Mouse (Mus musculus) testis, adult 2 months (tissue): ENCODE results near the gene Cnksr1. TPM values are rescaled to one million over a fixed set of nuclear protein-coding genes. Genes with fewer than 3 reads are reported as not detected.
A peak's percentile ranks its signal among the peaks of the same experiment; 100 is the strongest.

Source experiments
- H3K27ac ChIP-seq: fragments of 200-500 bp; 2 replicates; pipeline ENCODE4 v1.5.1; 2012; ENCODE audit warnings: low read depth, low read length; ENCODE audit not compliant: control insufficient read depth, insufficient read depth
- H3K27me3 ChIP-seq: fragments of 200-500 bp; 2 replicates; pipeline ENCODE4 v1.6.1; 2012; ENCODE audit warnings: mild to moderate bottlenecking, low read length, moderate library complexity; ENCODE audit not compliant: control insufficient read depth, insufficient read depth
- H3K36me3 ChIP-seq: fragments of 200-500 bp; 2 replicates; pipeline ENCODE4 v1.6.1; 2012; ENCODE audit warnings: mild to moderate bottlenecking, low read length; ENCODE audit not compliant: control insufficient read depth, insufficient read depth
- H3K4me1 ChIP-seq: fragments of 200-500 bp; 2 replicates; pipeline ENCODE4 v1.6.1; 2012; ENCODE audit warnings: low read length; ENCODE audit not compliant: control insufficient read depth, insufficient read depth
- H3K4me3 ChIP-seq: fragments of 200-500 bp; 2 replicates; pipeline ENCODE4 v1.5.1; 2012; ENCODE audit warnings: low read depth, mild to moderate bottlenecking, low read length, moderate library complexity, mixed read lengths; ENCODE audit not compliant: control insufficient read depth
- CTCF ChIP-seq: fragments of 200-500 bp; IDR thresholded peaks from 2 replicates; pipeline ENCODE4 v1.5.1; 2012; ENCODE audit warnings: low read depth, mild to moderate bottlenecking, inconsistent platforms, low read length, moderate library complexity; ENCODE audit not compliant: control insufficient read depth, insufficient read depth, insufficient replicate concordance
- POLR2A ChIP-seq: fragments of 200-500 bp; IDR thresholded peaks from 2 replicates; pipeline ENCODE4 v1.6.1; 2012; ENCODE audit warnings: low read depth, mild to moderate bottlenecking, inconsistent platforms, low read length, moderate library complexity; ENCODE audit not compliant: control insufficient read depth
- polyA plus RNA-seq: library from polyadenylated mRNA; depleted of rRNA; stranded (reverse); fragments of >200 nt; gene quantifications from 2 replicates; pipeline ENCODE4 v1.2.3, GENCODE M21; 2012

The Cnksr1 gene
- polyA plus RNA-seq, 1 experiment, result 0.88 TPM

DNA sequence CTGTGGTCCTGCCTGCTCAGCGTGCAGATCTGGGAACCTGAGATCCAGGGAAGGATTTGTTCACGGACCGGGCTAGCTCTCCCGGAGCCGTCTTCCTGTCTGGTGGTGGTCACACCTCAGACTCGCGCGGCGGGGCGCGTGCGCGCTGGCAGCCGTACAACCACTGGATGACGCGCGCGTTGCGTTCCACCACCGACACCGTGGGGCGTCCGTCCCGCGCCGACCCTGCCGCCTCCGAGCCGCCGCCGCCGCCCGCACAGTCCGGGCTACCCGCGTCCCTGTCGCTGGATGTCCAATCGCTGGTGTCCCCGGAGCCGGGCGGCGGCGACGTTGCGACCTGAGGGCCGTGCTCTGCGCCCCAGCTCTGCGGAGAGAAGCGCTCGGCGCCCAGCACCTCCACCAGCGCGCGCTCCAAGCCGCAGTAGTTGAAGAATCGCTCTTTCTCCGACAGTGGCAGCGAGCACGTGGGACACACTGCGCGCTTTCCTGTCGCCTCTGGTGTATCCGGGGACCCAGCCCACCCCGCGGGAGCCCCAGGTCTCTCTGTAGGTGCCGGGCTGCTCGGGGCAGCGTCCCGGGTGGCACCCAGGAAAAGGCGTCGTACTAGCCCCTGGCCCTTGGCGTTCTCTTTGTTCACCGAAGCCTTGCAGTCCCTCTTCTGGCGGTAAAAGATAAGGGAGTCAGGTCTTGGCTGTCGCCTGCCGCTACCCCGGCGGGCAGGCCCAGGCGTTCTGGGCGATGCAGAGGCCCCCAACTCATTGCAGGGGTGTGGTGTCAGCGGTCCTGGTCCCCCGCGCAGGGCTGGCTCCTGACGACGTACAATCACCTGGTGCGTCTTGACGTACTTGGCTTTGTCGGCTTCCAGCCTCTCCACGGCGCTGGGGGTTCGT lies 13.3 kb upstream of the Cnksr1 start:
- Histone ChIP-seq H3K27ac (no peak overlapping the region), H3K27me3 (no peaks in the 10 kb centered on the region), H3K36me3 (no peaks in the 10 kb centered on the region), H3K4me1 (peaks cover 37% of the 10 kb centered on the region), H3K4me3 (peak overlapping the region; percentile 79)
- no peak for TF ChIP-seq CTCF
- no peak for TF ChIP-seq POLR2A

DNA sequence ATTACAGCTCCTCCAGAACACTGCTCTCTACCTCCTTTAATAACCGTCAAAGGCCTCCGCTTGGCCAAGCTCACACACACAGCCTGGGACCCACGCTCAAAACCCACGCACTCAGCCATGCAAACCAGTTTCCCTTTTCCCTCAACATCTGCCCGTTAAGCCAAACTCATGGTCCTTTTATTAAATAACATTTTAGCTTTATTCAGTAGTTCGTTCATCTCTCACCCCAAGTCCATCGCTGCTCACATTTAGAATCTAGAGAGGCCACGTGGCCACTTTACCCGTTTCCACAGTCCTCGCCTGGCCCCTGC lies 12.7 kb upstream of the Cnksr1 start:
- no peak for TF ChIP-seq CTCF
- TF ChIP-seq POLR2A, result no peak
- peaks cover 41% of the 10 kb centered on the region for H3K4me1 ChIP-seq
- peak overlapping the region; percentile 79 for H3K4me3 ChIP-seq
- no peaks in the 10 kb centered on the region for H3K36me3 ChIP-seq
- no peak overlapping the region for H3K27ac ChIP-seq
- H3K27me3 ChIP-seq, result no peaks in the 10 kb centered on the region

DNA sequence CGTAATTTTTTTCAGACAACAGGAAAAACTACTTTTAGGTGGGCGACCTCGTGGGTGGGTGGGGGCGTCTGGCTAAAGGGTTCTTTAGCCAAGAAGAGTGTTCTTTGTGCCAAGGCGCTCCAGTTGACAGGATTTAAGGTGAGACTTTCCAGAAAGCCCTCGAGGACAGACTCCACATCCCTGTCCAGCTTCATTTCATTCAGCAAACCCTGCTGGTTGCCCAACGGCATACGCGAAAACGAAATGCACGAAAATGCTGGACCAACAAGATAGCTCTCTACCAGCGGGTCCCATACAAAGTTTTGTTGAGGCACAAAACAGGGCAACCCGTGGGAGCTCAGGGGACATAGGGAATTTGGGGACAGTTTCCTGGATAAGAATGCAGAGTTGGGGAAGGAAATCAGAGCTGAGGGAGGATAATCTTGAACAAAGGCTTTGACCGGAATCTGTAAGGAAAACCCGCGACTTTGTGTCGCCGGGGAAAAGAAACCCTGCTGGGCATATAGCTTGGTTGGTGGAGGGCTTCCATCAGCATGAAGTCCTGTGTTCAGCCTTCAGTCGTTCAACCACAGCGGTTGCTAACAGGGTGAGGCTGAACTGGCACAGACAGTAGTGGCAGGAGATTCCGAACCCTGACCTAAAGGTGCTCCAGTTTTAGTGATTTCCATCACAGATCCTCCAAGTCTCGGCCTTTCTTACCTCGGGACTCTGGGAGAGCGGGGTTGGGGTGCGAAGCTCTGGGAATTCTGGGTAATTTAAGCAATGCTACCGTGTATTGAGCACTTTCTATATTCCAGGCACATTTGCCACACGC lies 12.1 kb upstream of the Cnksr1 start:
- Histone ChIP-seq H3K36me3 (no peaks in the 10 kb centered on the region), H3K27me3 (no peaks in the 10 kb centered on the region), H3K4me1 (peaks cover 45% of the 10 kb centered on the region), H3K4me3 (peak overlapping the region; percentile 69), H3K27ac (no peak overlapping the region)
- no peak for TF ChIP-seq CTCF

DNA sequence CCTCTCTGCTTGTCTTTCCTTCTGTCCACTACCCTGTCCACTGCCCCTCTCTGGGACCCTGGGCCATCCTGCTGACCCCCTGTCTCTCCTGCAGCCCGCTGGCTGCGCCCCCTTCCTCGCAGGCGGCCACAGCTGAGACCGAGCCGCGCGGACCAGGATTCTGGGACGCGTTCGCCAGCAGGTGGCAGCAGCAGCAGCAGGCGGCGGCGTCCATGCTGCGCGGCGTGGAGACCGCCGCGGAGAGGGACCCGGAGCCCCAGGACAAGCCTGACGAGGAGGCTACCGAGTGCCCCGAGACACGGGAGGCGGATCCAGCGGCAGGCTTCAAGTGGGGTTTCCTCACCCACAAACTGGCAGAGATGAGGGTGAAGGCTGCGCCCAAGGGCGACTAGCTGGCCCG lies 11.5 kb upstream of the Cnksr1 start:
- H3K36me3 ChIP-seq, result no peaks in the 10 kb centered on the region
- H3K27ac ChIP-seq, result no peak overlapping the region
- no peaks in the 10 kb centered on the region for H3K27me3 ChIP-seq
- peak overlapping the region; percentile 69 for H3K4me3 ChIP-seq
- H3K4me1 ChIP-seq, result peaks cover 49% of the 10 kb centered on the region
- peak; percentile 68 for TF ChIP-seq CTCF
- TF ChIP-seq POLR2A, result no peak

DNA sequence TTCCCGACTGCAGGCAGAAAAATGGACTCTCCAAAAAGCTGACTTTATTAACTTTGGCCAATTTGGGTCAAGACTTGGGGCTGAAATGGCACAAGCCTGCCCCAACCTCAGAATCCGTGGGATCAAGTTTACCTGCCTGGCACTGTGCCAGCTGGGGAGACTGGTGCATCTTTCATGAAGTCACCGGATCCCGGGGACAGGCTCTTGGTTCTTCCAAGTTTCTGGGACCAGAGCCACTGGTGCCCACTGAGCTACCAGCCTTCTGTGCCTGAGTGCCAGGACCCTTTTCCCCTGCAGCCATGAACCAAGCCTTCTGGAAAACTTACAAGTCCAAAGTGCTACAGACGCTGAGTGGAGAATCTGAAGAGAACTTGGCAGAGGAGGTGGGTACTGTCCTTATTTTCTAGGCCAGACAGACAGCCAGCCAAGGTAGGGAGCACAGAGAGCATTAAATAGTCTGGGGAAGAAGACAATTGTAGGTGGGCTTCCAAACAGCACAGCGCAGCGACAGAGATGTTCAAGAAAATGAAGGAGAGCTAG lies 8.6 kb upstream of the Cnksr1 start, which contains the start of gene Gm30191:
Gene Gm30191, plus strand, starts transcription at position 217 of the 540 bp plus-strand sequence.
- Histone ChIP-seq H3K4me3 (peak within 1 kb of the TSS; percentile 99), H3K27me3 (no peaks in the 10 kb centered on the region), H3K27ac (peak within 1 kb of the TSS; percentile 76), H3K36me3 (no peaks in the 10 kb centered on the region), H3K4me1 (peaks cover 42% of the 10 kb centered on the region)
- no peak for TF ChIP-seq POLR2A
- TF ChIP-seq CTCF, result no peak

DNA sequence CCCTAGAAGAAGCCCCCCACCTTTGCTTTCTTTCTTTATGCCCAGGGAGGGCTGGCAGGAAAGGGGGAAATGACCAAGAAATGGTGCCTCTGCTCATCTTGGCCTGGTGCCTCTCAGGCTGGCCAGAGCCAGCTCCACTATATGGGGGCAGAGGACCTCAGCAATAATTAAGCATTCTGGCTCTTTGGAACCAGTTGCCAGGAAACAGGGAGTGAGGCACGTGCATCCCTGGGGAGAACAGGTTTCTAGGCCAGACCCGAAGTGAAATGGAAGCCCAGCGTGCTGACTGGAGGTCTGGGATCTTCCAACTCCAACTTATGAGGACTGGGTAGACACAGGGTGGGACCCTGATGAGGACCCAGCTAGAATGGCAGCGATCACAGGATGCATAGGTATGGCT lies 8.1 kb upstream of the Cnksr1 start:
- TF ChIP-seq CTCF, result no peak
- TF ChIP-seq POLR2A, result no peak
- no peak overlapping the region for H3K27ac ChIP-seq
- peaks cover 37% of the 10 kb centered on the region for H3K4me1 ChIP-seq
- no peaks in the 10 kb centered on the region for H3K36me3 ChIP-seq
- H3K27me3 ChIP-seq, result no peaks in the 10 kb centered on the region
- H3K4me3 ChIP-seq, result no peak overlapping the region

DNA sequence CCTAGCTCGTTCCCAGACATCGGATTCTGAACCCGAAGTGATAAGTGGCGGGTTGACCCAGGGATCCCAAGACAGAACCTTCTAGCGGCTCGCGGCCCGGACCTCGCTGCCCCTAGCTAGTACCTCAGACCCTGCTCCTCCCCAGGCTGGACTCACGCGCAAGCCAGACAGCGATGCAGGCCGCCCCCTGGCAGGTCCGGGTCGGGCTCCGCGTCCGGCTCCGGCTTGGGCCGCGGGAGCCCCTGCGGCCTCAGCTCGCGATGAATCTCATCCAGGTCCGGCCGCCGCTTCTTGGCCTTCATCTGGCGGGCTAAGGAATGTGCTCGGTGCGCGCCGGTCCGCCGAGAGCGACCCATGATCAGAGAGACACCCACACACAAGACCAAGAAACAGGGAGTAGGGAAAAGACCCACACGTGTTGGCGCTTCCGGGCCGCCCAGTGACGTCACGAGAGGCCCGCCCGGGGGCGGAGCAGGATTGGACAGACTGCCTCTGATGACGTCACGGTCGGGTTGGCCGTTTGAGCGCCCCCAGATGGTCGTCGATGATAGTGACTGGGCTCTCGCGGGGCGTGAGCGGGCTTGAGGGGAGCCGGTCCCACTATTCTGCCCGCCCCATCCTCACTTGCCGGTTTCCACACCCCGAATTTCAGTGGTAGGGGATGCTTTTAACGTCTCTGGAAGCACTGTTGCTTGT lies 7.1 kb upstream of the Cnksr1 start, which contains the start of gene Zfp593:
Gene Zfp593, minus strand, starts transcription at position 445 of the 696 bp plus-strand sequence.
- Histone ChIP-seq H3K27me3 (no peaks in the 10 kb centered on the region), H3K27ac (peak within 1 kb of the TSS; percentile 76), H3K4me1 (peaks cover 28% of the 10 kb centered on the region), H3K4me3 (peak within 1 kb of the TSS; percentile 99), H3K36me3 (no peaks in the 10 kb centered on the region)
- peak; percentile 82; the same call in 1 of the 2 replicates for TF ChIP-seq CTCF
- TF ChIP-seq POLR2A, result peak; percentile 70
